Mouse (Mus musculus): ENCODE results near the gene Papln. TPM values are rescaled to one million over a fixed set of nuclear protein-coding genes. Genes with fewer than 3 reads are reported as not detected.

The Papln gene
- total RNA-seq, 2 experiments from 2014 or later, result 13.2 to 15.7 TPM

- no peak for DNase-seq
These were observed 70.5 kb downstream of the Papln start for GRCm38 (mm10) chr12:83833979-83834378.

- DNase-seq, result no peak
These were observed 78.2 kb downstream of the Papln start for GRCm38 (mm10) chr12:83841409-83842190.

Other genes starting within 250 kb of the Papln start
- 10 to 100 TPM; 15.9 to 16.6 TPM for gene Dcaf4, start 243.2 kb upstream of the Papln start, total RNA-seq (2021)
- 10 to 100 TPM; 20.0 to 20.1 TPM for gene Zfyve1, start 166.4 kb upstream of the Papln start, total RNA-seq (2021)
- 10 to 100 TPM; 90.4 to 94.1 TPM for gene Rbm25, start 132.4 kb upstream of the Papln start, total RNA-seq (2021)
- 10 to 100 TPM; 43.7 to 44.7 TPM for gene Psen1, start 75.5 kb upstream of the Papln start, total RNA-seq (2021)
- gene Numb, start 158.3 kb downstream of the Papln start, total RNA-seq (2021), result 10 to 100 TPM; 34.5 to 37.1 TPM
- gene Riox1, start 187.0 kb downstream of the Papln start, total RNA-seq (2021), result 10 to 100 TPM; 10.6 to 10.8 TPM
- gene Heatr4, start 221.2 kb downstream of the Papln start, total RNA-seq (2021), result under 1 TPM in 1 of 2 experiments, not detected in 1; 0.09 TPM
- gene Acot2, start 224.2 kb downstream of the Papln start, total RNA-seq (2021), result 100 to 1,000 TPM; 204 to 209 TPM
- 100 to 1,000 TPM; 161 to 177 TPM for gene Acot1, start 245.9 kb downstream of the Papln start, total RNA-seq (2021)

Measured in heart, postnatal 4 days (tissue).